Mouse (Mus musculus): ENCODE measurements around the gene St6galnac3. TPM values are rescaled to one million over a fixed set of nuclear protein-coding genes. Genes with fewer than 3 reads are reported as not detected.
A peak's percentile ranks its signal among the peaks of the same experiment; 100 is the strongest.

St6galnac3 gene
- total RNA-seq, 2 experiments from 2014 or later, result 25.9 to 27.4 TPM

DNA sequence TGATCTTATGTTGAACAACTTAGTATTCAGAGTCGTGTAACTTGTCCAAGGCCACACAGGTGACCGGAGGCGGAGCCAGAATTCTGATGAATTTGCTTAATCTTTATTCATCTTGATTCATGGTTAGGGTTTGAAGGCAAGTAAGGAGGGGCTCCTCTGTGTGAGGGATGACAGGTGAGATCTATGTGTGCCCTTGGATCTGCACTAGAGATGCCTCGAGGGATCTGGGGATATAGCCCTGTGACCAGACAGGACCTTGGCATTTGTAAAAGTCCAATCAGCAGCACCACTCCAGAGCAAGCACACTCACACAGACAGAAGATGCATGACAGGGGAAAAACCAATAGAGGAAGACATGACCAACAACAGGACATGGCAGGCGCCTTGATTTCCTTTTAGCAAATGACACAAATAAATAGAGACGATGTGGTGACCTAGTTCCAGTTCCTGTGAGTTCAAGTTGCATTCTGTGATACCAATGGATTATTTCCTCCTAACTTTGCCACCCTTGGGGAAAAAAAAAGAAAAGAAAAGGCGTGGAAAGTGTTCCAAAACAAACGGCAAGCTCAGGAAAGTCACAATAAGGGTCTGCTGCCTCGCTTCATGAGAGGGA lies 1.4 kb downstream of the St6galnac3 start:
- peak overlapping the region; percentile 93 for H3K4me3 ChIP-seq
- DNase-seq (ENCODE audit: low spot score in 2 of 2), result no peak
- H3K27ac ChIP-seq, result peak overlapping the region; percentile 92; the same call in 1 of the 2 replicates
- TF ChIP-seq CTCF (conservative IDR thresholded peaks at IDR 0.05), result no peak

- no peak for TF ChIP-seq CTCF (conservative IDR thresholded peaks at IDR 0.05)
- no peak for DNase-seq (ENCODE audit: low spot score in 2 of 2)
- Histone ChIP-seq H3K4me3 (no peak overlapping the region), H3K27ac (no peak overlapping the region)
Measured at GRCm38 (mm10) chr3:153721525-153721924, 3.4 kb downstream of the St6galnac3 start.

DNA sequence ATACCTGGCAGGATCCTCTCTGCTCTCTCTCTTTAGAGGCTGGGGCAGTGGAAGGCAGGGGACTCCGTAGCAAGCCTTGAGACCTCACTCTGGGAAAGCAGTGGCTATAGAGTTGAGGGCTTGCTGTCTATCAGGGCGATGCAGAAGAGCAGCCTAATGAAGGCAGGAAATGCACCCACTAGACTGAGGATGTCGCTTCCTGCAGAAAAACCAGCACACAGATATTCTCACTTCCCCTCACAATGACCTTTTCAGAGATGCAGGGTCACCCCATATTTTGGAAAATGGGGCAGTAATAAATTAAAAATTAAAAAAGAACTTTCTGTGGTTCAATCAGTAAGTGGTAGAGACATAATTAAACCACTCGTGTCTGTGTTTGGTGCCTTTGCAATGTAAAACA lies 4.1 kb downstream of the St6galnac3 start:
- no peak overlapping the region for H3K4me3 ChIP-seq
- TF ChIP-seq CTCF (conservative IDR thresholded peaks at IDR 0.05), result no peak
- H3K27ac ChIP-seq, result no peak overlapping the region
- DNase-seq (ENCODE audit: low spot score in 2 of 2), result no peak

DNA sequence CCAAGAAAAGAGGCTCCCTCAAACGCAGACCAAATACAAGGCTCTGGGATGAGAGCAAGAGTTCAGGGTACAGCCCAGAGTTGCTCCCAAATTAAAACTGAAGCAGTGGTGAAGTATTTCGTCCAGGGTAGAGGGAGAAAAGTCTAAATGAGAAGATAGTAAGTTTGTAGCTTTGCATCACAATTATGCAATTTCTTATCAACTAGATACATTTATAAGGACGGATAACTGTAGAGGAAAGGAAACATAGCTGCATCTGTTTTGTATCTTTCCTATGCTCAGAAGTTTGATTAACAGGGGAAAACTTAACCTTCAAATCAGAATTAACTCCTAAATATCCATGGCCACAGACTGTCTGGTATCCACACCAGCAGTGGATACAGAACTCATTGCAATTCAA lies 4.7 kb downstream of the St6galnac3 start:
- Histone ChIP-seq H3K4me3 (no peak overlapping the region), H3K27ac (no peak overlapping the region)
- DNase-seq (ENCODE audit: low spot score in 2 of 2), result no peak
- TF ChIP-seq CTCF (conservative IDR thresholded peaks at IDR 0.05), result no peak

- H3K27ac ChIP-seq, result no peak overlapping the region; the same call in 1 of the 2 replicates
- no peak for TF ChIP-seq CTCF (conservative IDR thresholded peaks at IDR 0.05)
Measured at GRCm38 (mm10) chr3:153719256-153719970, 5.6 kb downstream of the St6galnac3 start.

DNA sequence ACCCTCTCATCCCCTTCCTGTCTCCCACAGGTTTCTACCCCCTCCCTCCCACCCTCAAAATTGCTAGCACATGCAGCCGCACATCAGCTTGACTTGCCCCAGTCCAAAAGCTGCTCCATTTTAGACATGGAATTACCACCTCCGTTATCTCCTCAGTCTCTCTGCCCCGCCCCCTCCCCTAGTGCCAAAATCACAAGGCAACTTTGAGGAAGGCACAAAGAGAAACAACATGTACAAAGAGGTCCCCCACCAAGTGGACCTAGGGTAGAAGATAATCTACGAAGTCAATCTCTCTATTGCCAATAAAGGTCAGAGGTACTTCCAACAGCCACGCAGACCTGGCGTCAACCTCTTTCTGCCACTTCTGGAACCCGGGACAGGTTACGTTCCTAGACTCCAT lies 6.2 kb downstream of the St6galnac3 start:
- no peak for DNase-seq (ENCODE audit: low spot score in 2 of 2)
- Histone ChIP-seq H3K27ac (no peak overlapping the region), H3K4me3 (no peak overlapping the region)
- no peak for TF ChIP-seq CTCF (conservative IDR thresholded peaks at IDR 0.05)

More at GRCm38 (mm10) chr3:153719256-153719970, 5.6 kb downstream of the St6galnac3 start:
- no peak overlapping the region for H3K4me3 ChIP-seq
- no peak for DNase-seq (ENCODE audit: low spot score in 2 of 2)

GRCm38 (mm10) chr3:153717742-153718141 lies 7.2 kb downstream of the St6galnac3 start:
- DNase-seq (ENCODE audit: low spot score in 2 of 2), result no peak
- TF ChIP-seq CTCF (conservative IDR thresholded peaks at IDR 0.05), result no peak
- Histone ChIP-seq H3K27ac (no peak overlapping the region), H3K4me3 (no peak overlapping the region)

- DNase-seq (ENCODE audit: low spot score in 2 of 2), result no peak
- H3K27ac ChIP-seq, result no peak overlapping the region
- no peak overlapping the region for H3K4me3 ChIP-seq
- no peak for TF ChIP-seq CTCF (conservative IDR thresholded peaks at IDR 0.05)
Measured at GRCm38 (mm10) chr3:153715646-153716045, 9.3 kb downstream of the St6galnac3 start.

- Histone ChIP-seq H3K27ac (no peak overlapping the region), H3K4me3 (no peak overlapping the region)
- DNase-seq (ENCODE audit: low spot score in 2 of 2), result no peak
- TF ChIP-seq CTCF (conservative IDR thresholded peaks at IDR 0.05), result no peak
Measured at GRCm38 (mm10) chr3:153710545-153710944, 14.4 kb downstream of the St6galnac3 start.

GRCm38 (mm10) chr3:153707687-153708086 lies 17.3 kb downstream of the St6galnac3 start:
- no peak overlapping the region for H3K27ac ChIP-seq
- TF ChIP-seq CTCF (conservative IDR thresholded peaks at IDR 0.05), result peak; percentile 60
- no peak for DNase-seq (ENCODE audit: low spot score in 2 of 2)
- H3K4me3 ChIP-seq, result no peak overlapping the region

DNA sequence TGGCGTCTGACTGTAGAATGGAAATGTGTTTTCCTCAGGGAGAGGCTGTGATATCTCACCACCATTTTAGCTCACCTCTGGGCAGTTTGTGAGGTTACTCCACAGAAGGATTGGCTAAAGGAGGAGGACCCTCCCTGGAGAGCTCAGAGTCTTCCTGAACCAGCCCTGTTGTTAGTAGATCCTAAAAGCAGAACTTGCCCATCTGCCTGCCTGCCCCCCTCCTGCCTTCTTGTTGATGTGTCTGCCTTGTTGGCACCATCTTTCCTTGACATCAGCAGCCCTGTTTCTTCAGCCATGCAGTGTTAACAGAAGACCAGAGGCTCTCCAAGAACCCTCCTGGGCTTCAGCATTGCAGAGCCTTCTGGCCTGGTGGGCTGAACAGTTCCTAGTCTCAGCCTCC lies 18.1 kb downstream of the St6galnac3 start:
- TF ChIP-seq CTCF (conservative IDR thresholded peaks at IDR 0.05), result no peak
- Histone ChIP-seq H3K27ac (no peak overlapping the region), H3K4me3 (no peak overlapping the region)
- no peak for DNase-seq (ENCODE audit: low spot score in 2 of 2)

GRCm38 (mm10) chr3:153701752-153702740 lies 22.9 kb downstream of the St6galnac3 start:
- no peak for TF ChIP-seq CTCF (conservative IDR thresholded peaks at IDR 0.05)
- H3K27ac ChIP-seq, result peak overlapping the region; percentile 61; the same call in 1 of the 2 replicates
- H3K4me3 ChIP-seq, result no peak overlapping the region
- DNase-seq (ENCODE audit: low spot score in 2 of 2), result no peak

GRCm38 (mm10) chr3:153701172-153701571 lies 23.8 kb downstream of the St6galnac3 start:
- no peak for DNase-seq (ENCODE audit: low spot score in 2 of 2)
- no peak for TF ChIP-seq CTCF (conservative IDR thresholded peaks at IDR 0.05)
- no peak overlapping the region for H3K4me3 ChIP-seq

More at GRCm38 (mm10) chr3:153701172-153701571, 23.8 kb downstream of the St6galnac3 start:
- H3K27ac ChIP-seq, result peak overlapping the region; percentile 61; the same call in 1 of the 2 replicates

Data from layer of hippocampus, adult 2 months (tissue).